8 mouse cellular contexts compared by ENCODE assay signal in genomic region chr2:80266894-80267293, GRCm38 (mm10). TPM values are rescaled to one million over a fixed set of nuclear protein-coding genes. Genes with fewer than 3 reads are reported as not detected.
DNase-seq lines count a peak whose midpoint lies in the region; ATAC-seq and TF ChIP-seq lines count a peak whose summit lies in the region.

No protein-coding gene starts in this region.

- H3K4me2 ChIP-seq in embryonic facial prominence, embryonic 14.5 days (ENCODE audit: low read depth, low read length), result peak overlapping the region; percentile 39
- peak overlapping the region; percentile 45 for H3K4me2 ChIP-seq in kidney, embryonic 15.5 days
- peak overlapping the region; percentile 25 for H3K4me2 ChIP-seq in limb, embryonic 14.5 days (replicated peaks; ENCODE audit: low read depth, low read length, severe bottlenecking)
- H3K4me2 ChIP-seq in midbrain, postnatal 0 days (ENCODE audit: low read depth, low read length, poor library complexity, severe bottlenecking), result peak overlapping the region; percentile 32; the same call in 1 of the 2 replicates

- no peaks in the 10 kb centered on the region for H3K4me1 ChIP-seq in embryonic facial prominence, embryonic 14.5 days (ENCODE audit: control insufficient read depth, insufficient read depth, low read length)
- H3K4me1 ChIP-seq in heart, embryonic 10.5 days, result no peaks in the 10 kb centered on the region
- 0 out of 2 replicates have a peak, but pooled peaks cover 4% of the 10 kb centered on the region for H3K4me1 ChIP-seq in kidney, embryonic 15.5 days
- H3K4me1 ChIP-seq in limb, embryonic 14.5 days (ENCODE audit: control insufficient read depth, insufficient read depth, low read length), result no peaks in the 10 kb centered on the region
- no peaks in the 10 kb centered on the region for H3K4me1 ChIP-seq in midbrain, postnatal 0 days (ENCODE audit: insufficient read depth, low read length)

- H3K27me3 ChIP-seq in C2C12 (ENCODE audit: control insufficient read depth, insufficient read depth, insufficient read length), result no peaks in the 10 kb centered on the region
- H3K27me3 ChIP-seq in embryonic facial prominence, embryonic 14.5 days (replicated peaks; ENCODE audit: control insufficient read depth, insufficient read depth, low read length), result no peaks in the 10 kb centered on the region
- H3K27me3 ChIP-seq in heart, embryonic 10.5 days (ENCODE audit: insufficient read depth, poor library complexity, severe bottlenecking), result no peaks in the 10 kb centered on the region
- H3K27me3 ChIP-seq in kidney, embryonic 15.5 days, result no peaks in the 10 kb centered on the region
- H3K27me3 ChIP-seq in limb, embryonic 14.5 days (ENCODE audit: control insufficient read depth, insufficient read depth, low read length), result no peaks in the 10 kb centered on the region
- H3K27me3 ChIP-seq in midbrain, postnatal 0 days (ENCODE audit: insufficient read depth, low read length), result no peaks in the 10 kb centered on the region

- no peaks in the 10 kb centered on the region for H3K36me3 ChIP-seq in C2C12 (ENCODE audit: control insufficient read depth, insufficient read depth)
- no peaks in the 10 kb centered on the region for H3K36me3 ChIP-seq in embryonic facial prominence, embryonic 14.5 days (ENCODE audit: control insufficient read depth, insufficient read depth, low read length)
- no peaks in the 10 kb centered on the region for H3K36me3 ChIP-seq in heart, embryonic 10.5 days
- no peaks in the 10 kb centered on the region for H3K36me3 ChIP-seq in kidney, embryonic 15.5 days
- H3K36me3 ChIP-seq in limb, embryonic 14.5 days (ENCODE audit: control insufficient read depth, insufficient read depth, low read length), result no peaks in the 10 kb centered on the region
- no peaks in the 10 kb centered on the region for H3K36me3 ChIP-seq in midbrain, postnatal 0 days (ENCODE audit: insufficient read depth, low read length)

- peak; percentile 81 for DNase-seq in adrenal gland, postnatal 14 days
- DNase-seq in embryonic facial prominence, embryonic 14.5 days (ENCODE audit: low spot score), result peak; percentile 81
- DNase-seq in heart, embryonic 10.5 days (ENCODE audit: low spot score), result peak; percentile 79
- peak; percentile 65 for DNase-seq in limb, embryonic 14.5 days (ENCODE audit: low spot score)
- DNase-seq in midbrain, postnatal 0 days (ENCODE audit: low spot score), result peak; percentile 80
- DNase-seq in spleen, postnatal 4 days (ENCODE audit: low spot score in 2 of 2), result peak; percentile 41 to 68

- no peaks in the 10 kb centered on the region for H3K79me2 ChIP-seq in C2C12 (ENCODE audit: control insufficient read depth, insufficient read depth)

- no peaks in the 10 kb centered on the region for H3K79me3 ChIP-seq in C2C12 (ENCODE audit: low read depth)

- 16% methylated on average over 11 of the region's 11 CpGs for WGBS in embryonic facial prominence, embryonic 14.5 days
- WGBS in heart, embryonic 10.5 days, result 20% methylated on average over 11 of the region's 11 CpGs
- 17% methylated on average over 11 of the region's 11 CpGs for WGBS in kidney, embryonic 15.5 days
- WGBS in limb, embryonic 14.5 days, result 22% methylated on average over 11 of the region's 11 CpGs
- WGBS in midbrain, postnatal 0 days, result 14% methylated on average over 11 of the region's 11 CpGs

- no peak for ATAC-seq in embryonic facial prominence, embryonic 14.5 days (ENCODE audit: low read depth)
- peak; percentile 49; the same call in 1 of the 2 replicates for ATAC-seq in kidney, embryonic 15.5 days (replicated peaks; ENCODE audit: low FRiP score)
- no peak; the same call in 1 of the 2 replicates for ATAC-seq in limb, embryonic 14.5 days (ENCODE audit: low FRiP score, low read depth)
- no peak for ATAC-seq in midbrain, postnatal 0 days (ENCODE audit: low FRiP score)

- no peak for TF ChIP-seq POLR2A in limb, embryonic 14.5 days (IDR thresholded peaks at IDR 0.05; ENCODE audit: borderline replicate concordance, extremely low read depth, insufficient read depth, insufficient read length)

- no peaks in the 10 kb centered on the region for H3K9me3 ChIP-seq in embryonic facial prominence, embryonic 14.5 days (ENCODE audit: control insufficient read depth, low read length)
- H3K9me3 ChIP-seq in heart, embryonic 10.5 days, result no peaks in the 10 kb centered on the region
- H3K9me3 ChIP-seq in kidney, embryonic 15.5 days (replicated peaks), result no peaks in the 10 kb centered on the region
- H3K9me3 ChIP-seq in limb, embryonic 14.5 days (ENCODE audit: control insufficient read depth, low read length), result no peaks in the 10 kb centered on the region
- H3K9me3 ChIP-seq in midbrain, postnatal 0 days (ENCODE audit: low read length), result no peaks in the 10 kb centered on the region

- H3K4me3 ChIP-seq in C2C12 (ENCODE audit: insufficient read depth, poor library complexity, severe bottlenecking), result no peak overlapping the region
- H3K4me3 ChIP-seq in embryonic facial prominence, embryonic 14.5 days (ENCODE audit: low read depth, low read length), result no peak overlapping the region
- peak overlapping the region; percentile 15; the same call in 1 of the 2 replicates for H3K4me3 ChIP-seq in heart, embryonic 10.5 days
- no peak overlapping the region for H3K4me3 ChIP-seq in kidney, embryonic 15.5 days (replicated peaks)
- H3K4me3 ChIP-seq in limb, embryonic 14.5 days (replicated peaks; ENCODE audit: low read length), result no peak overlapping the region
- no peak overlapping the region for H3K4me3 ChIP-seq in midbrain, postnatal 0 days (ENCODE audit: low read depth, low read length)

- no peak overlapping the region for H3K9ac ChIP-seq in embryonic facial prominence, embryonic 14.5 days (ENCODE audit: low read depth, low read length)
- no peak overlapping the region for H3K9ac ChIP-seq in kidney, embryonic 15.5 days
- H3K9ac ChIP-seq in limb, embryonic 14.5 days (ENCODE audit: low read depth, low read length, severe bottlenecking), result no peak overlapping the region
- no peak overlapping the region for H3K9ac ChIP-seq in midbrain, postnatal 0 days (replicated peaks; ENCODE audit: low read length, poor library complexity, severe bottlenecking)

- no peak overlapping the region for H3ac ChIP-seq in C2C12 (ENCODE audit: control insufficient read depth, insufficient read length, low read depth)

- TF ChIP-seq CTCF in C2C12 (IDR thresholded peaks at IDR 0.05; ENCODE audit: control insufficient read depth, insufficient read depth, insufficient read length), result peak; percentile 73
- peak; percentile 95 for TF ChIP-seq CTCF in midbrain, postnatal 0 days (IDR thresholded peaks at IDR 0.05)

- H3K27ac ChIP-seq in embryonic facial prominence, embryonic 14.5 days (replicated peaks; ENCODE audit: low read depth, low read length), result no peak overlapping the region
- 0 out of 2 replicates have a peak overlapping the region, but pooled peaks have one; percentile 36 for H3K27ac ChIP-seq in heart, embryonic 10.5 days
- no peak overlapping the region for H3K27ac ChIP-seq in kidney, embryonic 15.5 days
- no peak overlapping the region for H3K27ac ChIP-seq in limb, embryonic 14.5 days (replicated peaks; ENCODE audit: low read depth, low read length)
- no peak overlapping the region for H3K27ac ChIP-seq in midbrain, postnatal 0 days (ENCODE audit: low read depth, low read length)

TF ChIP-seq in C2C12, 6 proteins besides CTCF, POLR2A, EP300 and RAD21:
- TF ChIP-seq MYOD1 (IDR thresholded peaks at IDR 0.05; ENCODE audit: control insufficient read depth, insufficient read length, low read depth) (no peak), CEBPB (IDR thresholded peaks at IDR 0.05; ENCODE audit: low read depth) (no peak), FOSL1 (IDR thresholded peaks at IDR 0.05; ENCODE audit: insufficient read depth, low read length, poor library complexity, severe bottlenecking) (no peak), MYOG (IDR thresholded peaks at IDR 0.05; ENCODE audit: control insufficient read depth, extremely low read depth, insufficient read length) (no peak), MAX (IDR thresholded peaks at IDR 0.05) (no peak), USF1 (IDR thresholded peaks at IDR 0.05; ENCODE audit: low read depth) (no peak)

RNA-seq across cellular contexts. Expression of gene Prdx6b, which starts 25.4 kb away (rescaled TPM):
- not detected for polyA plus RNA-seq in C2C12 (2012; fragmentation: generic; extraction: Trizol)
- not detected in 2 replicates for total RNA-seq in adrenal gland, postnatal 14 days (2021)
- not detected in 2 replicates for polyA plus RNA-seq in embryonic facial prominence, embryonic 14.5 days (2014; fragmentation: Nextera tagmentation; extraction: Ambion mirVana)
- not detected in 2 replicates for polyA plus RNA-seq in heart, embryonic 10.5 days (2016; fragmentation: Nextera tagmentation; extraction: Ambion mirVana)
- not detected in 2 replicates for polyA plus RNA-seq in kidney, embryonic 15.5 days (2015; fragmentation: Nextera tagmentation; extraction: Ambion mirVana)
- polyA plus RNA-seq in limb, embryonic 14.5 days (2012; rRNA removed), result not detected in 2 replicates
- polyA plus RNA-seq in limb, embryonic 14.5 days (2014; fragmentation: Nextera tagmentation; extraction: Ambion mirVana), result not detected in 2 replicates
- total RNA-seq in midbrain, postnatal 0 days (2014; rRNA removed), result not detected in 2 replicates
- polyA plus RNA-seq in midbrain, postnatal 0 days (2015; fragmentation: Nextera tagmentation; extraction: Ambion mirVana), result not detected in 2 replicates

RNA-seq across cellular contexts. Expression of gene Dnajc10, which starts 48.4 kb away (rescaled TPM):
- 36.5 TPM for polyA plus RNA-seq in C2C12 (2012; fragmentation: generic; extraction: Trizol)
- 43.0 and 48.3 TPM in 2 replicates for total RNA-seq in adrenal gland, postnatal 14 days (2021)
- polyA plus RNA-seq in embryonic facial prominence, embryonic 14.5 days (2014; fragmentation: Nextera tagmentation; extraction: Ambion mirVana), result 84.2 and 87.8 TPM in 2 replicates
- polyA plus RNA-seq in heart, embryonic 10.5 days (2016; fragmentation: Nextera tagmentation; extraction: Ambion mirVana), result 71.2 and 74.6 TPM in 2 replicates
- polyA plus RNA-seq in kidney, embryonic 15.5 days (2015; fragmentation: Nextera tagmentation; extraction: Ambion mirVana), result 87.9 and 88.4 TPM in 2 replicates
- polyA plus RNA-seq in limb, embryonic 14.5 days (2012; rRNA removed), result 58.1 and 59.3 TPM in 2 replicates
- 78.5 and 84.9 TPM in 2 replicates for polyA plus RNA-seq in limb, embryonic 14.5 days (2014; fragmentation: Nextera tagmentation; extraction: Ambion mirVana)
- 65.8 and 82.3 TPM in 2 replicates for total RNA-seq in midbrain, postnatal 0 days (2014; rRNA removed)
- 59.4 and 65.8 TPM in 2 replicates for polyA plus RNA-seq in midbrain, postnatal 0 days (2015; fragmentation: Nextera tagmentation; extraction: Ambion mirVana)
